Mouse (Mus musculus): ENCODE results near the gene Khdrbs1.

GRCm38 (mm10) chr4:129741974-129742231, 200 bp downstream of the Khdrbs1 start:
- TF ChIP-seq CHD2 (IDR thresholded peaks at IDR 0.05; ENCODE audit: low read depth, low read length) (no peak), ZC3H11A (IDR thresholded peaks at IDR 0.05; ENCODE audit: borderline replicate concordance, low read depth, low read length) (no peak), HCFC1 (IDR thresholded peaks at IDR 0.05; ENCODE audit: borderline replicate concordance, insufficient read depth, low read length) (no peak), MAFK (IDR thresholded peaks at IDR 0.05; ENCODE audit: insufficient read depth, low read depth, low read length) (no peak)
